Mouse (Mus musculus): Measurements from ENCODE around the gene Tmem132c.

DNA sequence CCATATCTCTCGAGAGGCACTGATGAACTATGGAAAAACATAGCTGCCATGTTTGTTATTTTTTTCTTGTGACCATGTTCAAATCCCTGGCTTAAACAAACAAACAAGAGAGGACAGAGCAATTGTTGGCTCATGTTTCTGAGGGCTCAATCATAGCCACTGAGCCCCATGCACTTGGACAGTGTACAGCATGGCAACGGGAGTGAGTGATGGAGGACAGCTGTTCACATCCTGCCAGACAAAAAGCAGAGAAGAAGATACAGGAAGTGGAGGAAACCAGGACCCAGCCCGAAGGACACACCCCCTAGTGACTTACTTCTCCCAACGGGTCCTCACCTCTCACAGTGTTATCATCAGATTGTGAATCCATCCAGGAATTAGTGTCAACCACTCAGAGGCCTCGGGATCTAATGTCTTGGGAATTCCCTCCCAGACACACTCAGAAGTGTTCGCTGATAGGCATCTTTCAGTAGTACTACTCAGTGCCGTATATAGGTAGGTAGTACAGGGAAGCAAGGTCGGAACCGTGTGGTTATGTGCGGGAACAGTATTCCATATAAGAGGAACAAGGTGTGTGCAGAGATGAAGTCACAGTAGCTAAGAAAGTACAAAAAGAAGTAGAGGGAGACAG lies 285.9 kb downstream of the Tmem132c start:
- TF ChIP-seq EP300 (optimal IDR thresholded peaks at IDR 0.05) (no peak), CTCF (IDR thresholded peaks at IDR 0.05; ENCODE audit: low read depth) (no peak)

All from stomach, postnatal 0 days (tissue).